Mouse (Mus musculus): Measurements from ENCODE around the gene Arrdc5.

- TF ChIP-seq POLR2A (IDR thresholded peaks at IDR 0.05; ENCODE audit: insufficient read depth, low read length) (peak; percentile 63), CTCF (IDR thresholded peaks at IDR 0.05; ENCODE audit: low read depth, low read length) (no peak), EP300 (IDR thresholded peaks at IDR 0.05; ENCODE audit: insufficient read depth, low read depth, low read length) (no peak)
Observed at GRCm38 (mm10) chr17:56290388-56291170, 9.5 kb downstream of the Arrdc5 start.

Measured in ES-Bruce4 (cell line).